Mouse (Mus musculus) gastrocnemius, postnatal 14 days (tissue): ENCODE measurements around the gene Gm5580. TPM values are rescaled to one million over a fixed set of nuclear protein-coding genes. Genes with fewer than 3 reads are reported as not detected.
"Not testable (repeated sequence)": the region's sequence is repeated elsewhere in the genome, so short reads cannot be mapped to it uniquely, and the experiment has no call there.

Source experiments
- DNase-seq: peaks from one replicate; pipeline ENCODE4 v3.0.0; 2021; ENCODE audit warnings: mixed read lengths
- intact Hi-C: fragments of 180-260 bp; cut with DNase I; formaldehyde crosslinking; loops from one replicate; pipeline ENCODE4 v1.15.1; 2025; ENCODE audit warnings: low total_unique reads
- long read RNA-seq, 2 experiments: library from polyadenylated mRNA; stranded (forward); transcript quantifications; one replicate each; pipeline ENCODE4 v2.0.0; 2021
- total RNA-seq, 2 experiments: library from RNA; stranded (reverse); gene quantifications; 2 replicates each; pipeline ENCODE4 v1.2.3; 2021

Gm5580 gene
- total RNA-seq, result 1 to 10 TPM; 1.5 to 1.8 TPM
- long read RNA-seq, experiment 1, result 0 reads
- long read RNA-seq, experiment 2, result 0 reads

- intact Hi-C loops, DNase-seq: not testable (repeated sequence)
These were observed at the start of gene Gm5580 for GRCm38 (mm10) chr6:116550841-116551240. Gene Gm5580 (plus strand): TSS chr6:116551141.

- DNase-seq, intact Hi-C loops: not testable (repeated sequence)
These were observed 44.5 kb upstream of the Gm5580 start, which contains the start of gene Olfr212 for GRCm38 (mm10) chr6:116506302-116507003. Gene Olfr212 (plus strand): TSS chr6:116506516.

- no peak for DNase-seq
- intact Hi-C loops, result no loop called here
These were observed 36.1 kb upstream of the Gm5580 start for GRCm38 (mm10) chr6:116514832-116515231.

GRCm38 (mm10) chr6:116538156-116538555, 12.8 kb upstream of the Gm5580 start, which contains the start of gene Olfr213:
Gene Olfr213 (plus strand): TSS chr6:116538456.
- DNase-seq, result no peak
- intact Hi-C loops, result no loop called here

- DNase-seq, result no peak
- intact Hi-C loops, result no loop called here
These were observed 8.4 kb upstream of the Gm5580 start for GRCm38 (mm10) chr6:116542500-116542899.

- intact Hi-C loops, result no loop called here
- DNase-seq, result no peak
These were observed 3.0 kb downstream of the Gm5580 start, which contains the start of gene Olfr214 for GRCm38 (mm10) chr6:116553935-116554334. Gene Olfr214 (plus strand): TSS chr6:116554235.

- no peak for DNase-seq
- intact Hi-C loops, result no loop called here
These were observed 4.0 kb downstream of the Gm5580 start for GRCm38 (mm10) chr6:116554952-116555351.

GRCm38 (mm10) chr6:116569834-116570233, 18.9 kb downstream of the Gm5580 start:
- DNase-seq, result no peak
- intact Hi-C loops, result no loop called here

GRCm38 (mm10) chr6:116584095-116584494, 33.2 kb downstream of the Gm5580 start, which contains the start of gene Olfr215:
Gene Olfr215 (minus strand): TSS chr6:116584195.
- DNase-seq, result no peak
- intact Hi-C loops, result no loop called here

- DNase-seq, intact Hi-C loops: not testable (repeated sequence)
These were observed 50.0 kb downstream of the Gm5580 start for GRCm38 (mm10) chr6:116600969-116601368.

Other genes with a start within 250 kb of the Gm5580 start
- 10 to 100 TPM; 20.8 to 28.3 TPM for gene March8, start 213.1 kb upstream of the Gm5580 start, total RNA-seq
- 1 to 10 TPM; 1.3 to 2.4 TPM for gene Alox5, start 90.0 kb upstream of the Gm5580 start, total RNA-seq
- not detected for gene Olfr211, start 62.0 kb upstream of the Gm5580 start, total RNA-seq
- gene Olfr212, start 44.6 kb upstream of the Gm5580 start, total RNA-seq, result not detected
- not detected for gene Olfr213, start 12.7 kb upstream of the Gm5580 start, total RNA-seq
- gene Olfr214, start 3.1 kb downstream of the Gm5580 start, total RNA-seq, result not detected
- not detected for gene Olfr215, start 33.1 kb downstream of the Gm5580 start, total RNA-seq
- gene Zfp422, start 77.9 kb downstream of the Gm5580 start, total RNA-seq, result 10 to 100 TPM; 12.6 to 14.8 TPM
- gene Depp1, start 99.5 kb downstream of the Gm5580 start, total RNA-seq, result 10 to 100 TPM in 1 of 2 experiments, 1 to 10 TPM in 1; 7.4 to 43.8 TPM
- gene Rassf4, start 122.8 kb downstream of the Gm5580 start, total RNA-seq, result 1 to 10 TPM; 5.1 to 5.2 TPM
- gene Tmem72, start 165.8 kb downstream of the Gm5580 start, total RNA-seq, result under 1 TPM in 1 of 2 experiments, not detected in 1; 0.02 TPM